Mouse (Mus musculus) hindbrain, embryonic 11.5 days (tissue): ENCODE results near the gene Spata31d1a. TPM values are rescaled to one million over a fixed set of nuclear protein-coding genes. Genes with fewer than 3 reads are reported as not detected.
"Not testable (repeated sequence)": the region's sequence is repeated elsewhere in the genome, so short reads cannot be mapped to it uniquely, and the experiment has no call there.

Source experiments
- ATAC-seq: fragments of 200-750 bp; cut with Nextera tagmentation; 2 replicates; pipeline ENCODE4 v1.8.0; 2017; ENCODE audit warnings: mild to moderate bottlenecking, moderate TSS enrichment, moderate library complexity; ENCODE audit not compliant: low FRiP score
- DNase-seq: peaks from one replicate; pipeline ENCODE4 v3.0.0-alpha.2; 2015; ENCODE audit warnings: low spot score
- H3K27ac ChIP-seq: fragments of 300-500 bp; sonication (generic); 2 replicates; pipeline ENCODE4 v1.5.1; 2014; ENCODE audit warnings: mild to moderate bottlenecking, low read depth, low read length
- H3K27me3 ChIP-seq: fragments of 300-500 bp; sonication (generic); 2 replicates; pipeline ENCODE4 v1.6.1; 2014; ENCODE audit warnings: mild to moderate bottlenecking, low read length, moderate library complexity, mixed read lengths; ENCODE audit not compliant: control insufficient read depth, insufficient read depth
- H3K36me3 ChIP-seq: fragments of 300-500 bp; sonication (generic); 2 replicates; pipeline ENCODE4 v1.6.1; 2014; ENCODE audit warnings: mild to moderate bottlenecking, low read length, moderate library complexity, mixed read lengths; ENCODE audit not compliant: control insufficient read depth, insufficient read depth
- H3K4me1 ChIP-seq: fragments of 300-500 bp; sonication (generic); replicated peaks from 2 replicates; pipeline ENCODE4 v1.6.1; 2014; ENCODE audit warnings: low read length, mixed read lengths; ENCODE audit not compliant: control insufficient read depth, insufficient read depth
- H3K4me2 ChIP-seq: fragments of 300-500 bp; sonication (generic); replicated peaks from 2 replicates; pipeline ENCODE4 v1.6.1; 2014; ENCODE audit warnings: mild to moderate bottlenecking, low read depth, low read length
- H3K4me3 ChIP-seq: fragments of 300-500 bp; sonication (generic); 2 replicates; pipeline ENCODE4 v1.5.1; 2014; ENCODE audit warnings: low read depth, low read length
- H3K9ac ChIP-seq: fragments of 300-500 bp; sonication (generic); 2 replicates; pipeline ENCODE4 v1.6.1; 2014; ENCODE audit warnings: low read depth, low read length
- H3K9me3 ChIP-seq: fragments of 300-500 bp; sonication (generic); 2 replicates; pipeline ENCODE4 v1.6.1; 2016; ENCODE audit warnings: low read length; ENCODE audit not compliant: control insufficient read depth
- WGBS: fragments of 180-500 bp; shearing (Covaris S2); extraction: QIAGEN DNeasy Blood & Tissue Kit; methylation state at CpG from one replicate; pipeline ENCODE4 v1.1.7; 2014; 5-methylcytosine and 5-hydroxymethylcytosine counted together
- polyA plus RNA-seq: library from polyadenylated mRNA; unstranded; fragments of >200 nt; fragmentation: Nextera tagmentation; extraction: Ambion mirVana; gene quantifications from 2 replicates; pipeline ENCODE4 v1.2.1, GENCODE M21; 2014

Spata31d1a gene
- polyA plus RNA-seq, 1 experiment from 2014 or later: 0.03 TPM

DNA sequence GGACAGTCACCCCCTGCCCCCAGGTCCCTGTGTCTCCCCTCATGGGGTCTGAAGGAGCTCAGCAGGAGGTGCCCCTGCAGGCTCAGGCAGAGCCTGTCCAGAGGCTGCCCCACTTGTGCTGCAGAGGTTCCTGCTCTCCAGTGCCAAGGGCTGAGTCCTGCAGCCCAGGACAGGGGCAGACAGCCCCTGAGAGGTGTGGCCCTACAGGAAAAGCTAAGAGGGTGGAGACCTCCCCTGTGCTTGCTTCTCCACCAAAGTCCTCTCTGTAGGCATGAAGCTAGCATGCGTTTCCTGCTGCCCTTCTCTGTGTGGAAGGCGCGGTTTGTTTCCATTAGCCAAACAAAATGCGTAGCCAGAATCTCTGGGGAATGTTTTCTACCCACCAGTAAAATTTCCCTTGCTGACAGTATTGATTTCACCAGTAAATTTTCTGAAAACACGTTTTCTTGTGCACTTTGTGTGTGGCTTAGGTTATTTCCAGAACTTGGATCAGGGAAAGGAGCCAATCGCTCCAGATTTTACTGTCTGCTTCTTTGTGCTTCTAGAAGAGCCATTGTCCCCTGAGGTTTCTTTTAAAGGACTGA lies 8.8 kb upstream of the Spata31d1a start:
- H3K4me3 ChIP-seq, H3K4me1 ChIP-seq, DNase-seq, H3K27me3 ChIP-seq, ATAC-seq, H3K9me3 ChIP-seq, H3K4me2 ChIP-seq, H3K9ac ChIP-seq, H3K36me3 ChIP-seq, H3K27ac ChIP-seq: not testable (repeated sequence)
- 41% methylated on average over 6 of the region's 6 CpGs for WGBS

DNA sequence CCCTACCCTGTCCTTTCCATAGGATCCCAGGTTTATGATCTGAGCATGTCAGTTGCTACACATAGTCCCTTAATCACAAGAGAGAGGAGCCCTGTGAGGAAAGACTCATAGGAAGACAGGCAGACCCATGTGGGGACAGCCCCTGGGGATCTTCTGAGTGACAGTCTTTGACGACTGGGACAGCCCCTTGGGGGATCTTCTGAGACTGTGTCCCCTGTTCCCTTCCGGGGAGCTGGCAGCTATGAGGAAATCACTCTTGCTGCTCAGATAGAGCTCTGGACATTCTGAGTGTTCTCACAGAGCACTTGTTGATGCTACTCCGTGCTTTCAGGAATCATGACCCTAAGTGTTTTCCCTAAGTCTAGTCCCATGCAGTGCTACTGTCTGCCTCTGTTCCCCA lies 3.6 kb upstream of the Spata31d1a start:
- Histone ChIP-seq H3K36me3 (no peaks in the 10 kb centered on the region), H3K9me3 (no peaks in the 10 kb centered on the region), H3K27me3 (no peaks in the 10 kb centered on the region), H3K4me3 (no peak overlapping the region), H3K9ac (no peak overlapping the region), H3K4me1 (no peaks in the 10 kb centered on the region), H3K27ac (no peak overlapping the region), H3K4me2 (no peak overlapping the region)
- WGBS: 42% methylated on average over 3 of the region's 3 CpGs
- no peak for ATAC-seq
- DNase-seq: no peak

- H3K9ac ChIP-seq, H3K36me3 ChIP-seq, H3K4me1 ChIP-seq, DNase-seq, ATAC-seq, H3K27me3 ChIP-seq, H3K4me3 ChIP-seq, H3K27ac ChIP-seq, H3K4me2 ChIP-seq, H3K9me3 ChIP-seq: not testable (repeated sequence)
- WGBS: 73% methylated on average over 3 of the region's 3 CpGs
Measured at GRCm38 (mm10) chr13:59711984-59712383, 1.9 kb upstream of the Spata31d1a start, which contains the start of gene Spata31d1b. Gene Spata31d1b (plus strand): TSS chr13:59712284.

GRCm38 (mm10) chr13:59704562-59704961 lies 5.6 kb downstream of the Spata31d1a start:
- no peak for DNase-seq
- H3K4me1 ChIP-seq: no peaks in the 10 kb centered on the region
- no peak overlapping the region for H3K4me3 ChIP-seq
- H3K27me3 ChIP-seq: no peaks in the 10 kb centered on the region
- H3K9ac ChIP-seq: no peak overlapping the region
- H3K36me3 ChIP-seq: no peaks in the 10 kb centered on the region
- no peak overlapping the region for H3K4me2 ChIP-seq
- 59% methylated on average over 12 of the region's 12 CpGs for WGBS
- no peak for ATAC-seq
- no peak overlapping the region for H3K27ac ChIP-seq
- no peaks in the 10 kb centered on the region for H3K9me3 ChIP-seq

- ATAC-seq (no peak), DNase-seq (no peak)
- no peaks in the 10 kb centered on the region for H3K4me1 ChIP-seq
- H3K4me3 ChIP-seq: no peak overlapping the region
- H3K36me3 ChIP-seq: no peaks in the 10 kb centered on the region
- no peak overlapping the region for H3K4me2 ChIP-seq
- H3K9ac ChIP-seq: no peak overlapping the region
- H3K27ac ChIP-seq: no peak overlapping the region
- no peaks in the 10 kb centered on the region for H3K9me3 ChIP-seq
- H3K27me3 ChIP-seq: no peaks in the 10 kb centered on the region
- whole genome bisulfite sequencing: 82% methylated on average over 12 of the region's 12 CpGs
Measured at GRCm38 (mm10) chr13:59703514-59703913, 6.6 kb downstream of the Spata31d1a start.

DNA sequence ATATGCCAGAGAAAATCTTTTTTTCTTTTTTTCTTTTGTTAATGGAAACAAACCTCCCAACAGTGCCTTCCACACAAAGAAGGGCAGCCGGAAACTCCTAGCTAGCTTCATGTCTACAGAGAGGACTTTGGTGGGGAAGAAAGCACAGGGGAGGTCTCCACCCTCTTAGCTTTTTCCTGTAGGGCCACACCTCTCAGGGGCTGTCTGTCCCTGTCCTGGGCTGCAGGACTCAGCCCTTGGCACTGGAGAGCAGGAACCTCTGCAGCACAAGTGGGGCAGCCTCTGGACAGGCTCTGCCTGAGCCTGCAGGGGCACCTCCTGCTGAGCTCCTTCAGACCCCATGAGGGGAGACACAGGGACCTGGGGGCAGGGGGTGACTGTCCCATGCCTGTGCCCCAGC lies 10.0 kb downstream of the Spata31d1a start:
- WGBS: 47% methylated on average over 1 of the region's 1 CpGs
- ATAC-seq, DNase-seq: not testable (repeated sequence)

DNA sequence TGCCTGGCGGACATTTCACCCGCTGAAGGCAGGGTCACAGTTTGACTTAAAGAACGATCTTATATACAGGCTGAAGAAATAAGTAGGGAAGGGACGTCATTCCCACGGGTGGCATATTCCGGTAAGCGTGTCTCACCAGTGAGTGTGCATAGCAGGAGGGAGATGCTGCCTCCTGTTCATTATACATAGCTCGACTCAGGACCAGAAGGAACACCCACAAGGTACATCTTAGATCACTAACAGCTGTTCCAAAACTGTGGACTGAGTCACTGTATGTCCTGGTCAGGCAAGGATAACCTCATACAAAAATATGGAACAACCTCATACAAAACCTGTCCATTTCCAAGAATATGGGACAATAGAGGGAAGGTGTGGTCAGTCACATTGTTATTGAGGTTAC lies 11.0 kb downstream of the Spata31d1a start:
- no peaks in the 10 kb centered on the region for H3K9me3 ChIP-seq
- no peak for ATAC-seq
- H3K36me3 ChIP-seq: no peaks in the 10 kb centered on the region
- H3K27me3 ChIP-seq: no peaks in the 10 kb centered on the region; the same call in 1 of the 2 replicates
- no peak for DNase-seq
- WGBS: 91% methylated on average over 8 of the region's 8 CpGs
- no peak overlapping the region for H3K27ac ChIP-seq
- no peaks in the 10 kb centered on the region for H3K4me1 ChIP-seq
- H3K4me3 ChIP-seq: no peak overlapping the region
- no peak overlapping the region for H3K9ac ChIP-seq
- H3K4me2 ChIP-seq: no peak overlapping the region

More for the DNA sequence above, 10.0 kb downstream of the Spata31d1a start:
- not testable (repeated sequence) for H3K9ac ChIP-seq, H3K27me3 ChIP-seq, H3K36me3 ChIP-seq, H3K4me3 ChIP-seq, H3K27ac ChIP-seq, H3K4me2 ChIP-seq, H3K9me3 ChIP-seq, H3K4me1 ChIP-seq

- ATAC-seq (no peak), DNase-seq (no peak)
- Histone ChIP-seq H3K27ac (no peak overlapping the region), H3K27me3 (no peaks in the 10 kb centered on the region; the same call in 1 of the 2 replicates), H3K9me3 (no peaks in the 10 kb centered on the region), H3K4me2 (no peak overlapping the region), H3K36me3 (no peaks in the 10 kb centered on the region), H3K4me1 (peaks cover 2% of the 10 kb centered on the region; the same call in 1 of the 2 replicates), H3K4me3 (no peak overlapping the region), H3K9ac (no peak overlapping the region)
- WGBS: 87% methylated on average over 7 of the region's 7 CpGs
Measured at GRCm38 (mm10) chr13:59695781-59696180, 14.3 kb downstream of the Spata31d1a start.

- DNase-seq: no peak
- no peak within 1 kb of the TSS for H3K27ac ChIP-seq
- H3K27me3 ChIP-seq: no peaks in the 10 kb centered on the region; the same call in 1 of the 2 replicates
- no peaks in the 10 kb centered on the region for H3K9me3 ChIP-seq
- peaks cover 2% of the 10 kb centered on the region; the same call in 1 of the 2 replicates for H3K4me1 ChIP-seq
- 86% methylated on average over 3 of the region's 3 CpGs for WGBS
- no peak within 1 kb of the TSS for H3K9ac ChIP-seq
- no peak within 1 kb of the TSS for H3K4me2 ChIP-seq
- H3K4me3 ChIP-seq: no peak within 1 kb of the TSS
- ATAC-seq: no peak
- H3K36me3 ChIP-seq: no peaks in the 10 kb centered on the region
Measured at GRCm38 (mm10) chr13:59694008-59694407, 16.1 kb downstream of the Spata31d1a start, which contains the start of gene 4921517D22Rik. Gene 4921517D22Rik (minus strand): TSS chr13:59694108.
